Mouse (Mus musculus) granulocyte monocyte progenitor cell, adult 5-6 weeks (primary cell): ENCODE measurements at regions not wholly inside any gene's neighbourhood (a gene's known extent, or its start where the extent isn't known, plus 50 kb on each side); places are given as distances from the start of the nearest gene placed in this dataset.

Experiments used
- ATAC-seq: replicated peaks from 2 replicates; pipeline ENCODE4 v1.8.0; 2016; ENCODE audit warnings: mild to moderate bottlenecking, moderate TSS enrichment, inconsistent platforms; ENCODE audit not compliant: poor library complexity, severe bottlenecking

GRCm38 (mm10) chr16:29706996-29707395 is 127.9 kb downstream of the Opa1 start:
- no peak for ATAC-seq

GRCm38 (mm10) chr16:29707656-29708055 is 128.5 kb downstream of the Opa1 start:
- no peak for ATAC-seq

GRCm38 (mm10) chr16:29709072-29709471 is 129.9 kb downstream of the Opa1 start:
- ATAC-seq = no peak

- ATAC-seq = no peak
These were observed 132.3 kb downstream of the Opa1 start for GRCm38 (mm10) chr16:29711386-29711785.

GRCm38 (mm10) chr16:29711912-29712681 is 133.0 kb downstream of the Opa1 start:
- no peak for ATAC-seq

- ATAC-seq = no peak
These were observed 135.5 kb downstream of the Opa1 start for GRCm38 (mm10) chr16:29714612-29715127.

- ATAC-seq = no peak
These were observed 139.8 kb downstream of the Opa1 start for GRCm38 (mm10) chr16:29718965-29719364.

GRCm38 (mm10) chr16:29719571-29720451 is 140.7 kb downstream of the Opa1 start:
- ATAC-seq = no peak

GRCm38 (mm10) chr16:29725153-29725552 is 146.0 kb downstream of the Opa1 start:
- no peak for ATAC-seq

- no peak for ATAC-seq
These were observed 146.4 kb downstream of the Opa1 start for GRCm38 (mm10) chr16:29725563-29725962.

GRCm38 (mm10) chr16:29727397-29727796 is 148.3 kb downstream of the Opa1 start:
- no peak for ATAC-seq

GRCm38 (mm10) chr16:29728769-29729481 is 149.8 kb downstream of the Opa1 start:
- ATAC-seq = peak; percentile 68

GRCm38 (mm10) chr16:29730010-29730409 is 150.9 kb downstream of the Opa1 start:
- no peak for ATAC-seq

GRCm38 (mm10) chr16:29732889-29733288 is 153.8 kb downstream of the Opa1 start:
- ATAC-seq = no peak

- ATAC-seq = no peak
These were observed 154.7 kb downstream of the Opa1 start for GRCm38 (mm10) chr16:29733847-29734246.

GRCm38 (mm10) chr16:29734324-29734723 is 155.2 kb downstream of the Opa1 start:
- 0 out of 2 replicates have a peak, but pooled peaks have one; percentile 25 for ATAC-seq

- ATAC-seq = no peak
These were observed 155.7 kb downstream of the Opa1 start for GRCm38 (mm10) chr16:29734738-29735250.

GRCm38 (mm10) chr16:29735371-29736008 is 156.4 kb downstream of the Opa1 start:
- peak; percentile 89 for ATAC-seq

- no peak for ATAC-seq
These were observed 157.1 kb downstream of the Opa1 start for GRCm38 (mm10) chr16:29736211-29736610.

- no peak for ATAC-seq
These were observed 158.9 kb downstream of the Opa1 start for GRCm38 (mm10) chr16:29738075-29738474.
